Mouse (Mus musculus) ES-Bruce4 (cell line): ENCODE data around the gene Gjc1. TPM values are rescaled to one million over a fixed set of nuclear protein-coding genes. Genes with fewer than 3 reads are reported as not detected.

Experiments used
- H3K27ac ChIP-seq: 2 replicates; pipeline ENCODE4 v1.5.1; 2012; ENCODE audit warnings: low read length, inconsistent platforms; ENCODE audit not compliant: insufficient read depth
- H3K27me3 ChIP-seq: 2 replicates; pipeline ENCODE4 v1.6.1; 2012; ENCODE audit warnings: mild to moderate bottlenecking, low read length, inconsistent platforms; ENCODE audit not compliant: control insufficient read depth, poor library complexity, insufficient read depth, severe bottlenecking
- H3K36me3 ChIP-seq: 2 replicates; pipeline ENCODE4 v1.6.1; 2012; ENCODE audit warnings: inconsistent platforms, mild to moderate bottlenecking, low read length, moderate library complexity; ENCODE audit not compliant: control insufficient read depth, poor library complexity, insufficient read depth, severe bottlenecking
- H3K4me1 ChIP-seq: one replicate; pipeline ENCODE4 v1.8.1; 2011; ENCODE audit warnings: low read length; ENCODE audit not compliant: control insufficient read depth, insufficient read depth
- H3K4me3 ChIP-seq: 2 replicates; pipeline ENCODE4 v1.5.1; 2011; ENCODE audit warnings: low read depth, mild to moderate bottlenecking, low read length
- H3K9ac ChIP-seq: 2 replicates; pipeline ENCODE4 v1.6.1; 2012; ENCODE audit warnings: low read depth, mild to moderate bottlenecking, inconsistent platforms; ENCODE audit not compliant: poor library complexity, severe bottlenecking
- H3K9me3 ChIP-seq: replicated peaks from 2 replicates; pipeline ENCODE4 v1.6.1; 2012; ENCODE audit warnings: mild to moderate bottlenecking, low read length, inconsistent platforms; ENCODE audit not compliant: control insufficient read depth, poor library complexity, insufficient read depth, severe bottlenecking
- CTCF ChIP-seq: IDR thresholded peaks from one replicate; pipeline ENCODE4 v1.8.1; 2011; ENCODE audit warnings: low read depth, low read length
- EP300 ChIP-seq: IDR thresholded peaks from 2 replicates; pipeline ENCODE4 v1.6.1; 2011; ENCODE audit warnings: low read depth, low read length; ENCODE audit not compliant: insufficient read depth
- POLR2A ChIP-seq: IDR thresholded peaks from one replicate; pipeline ENCODE4 v1.8.1; 2011; ENCODE audit warnings: low read length; ENCODE audit not compliant: insufficient read depth
- polyA plus RNA-seq: library from polyadenylated mRNA; stranded (reverse); fragments of >200 nt; gene quantifications from 2 replicates; pipeline ENCODE4 v1.2.4, GENCODE M21; 2011; ENCODE audit warnings: low read depth; ENCODE audit not compliant: missing spikeins, insufficient read depth, insufficient read length

Gjc1 gene
- polyA plus RNA-seq, 1 experiment: 71.0 TPM

GRCm38 (mm10) chr11:102749712-102750111 is 69.8 kb downstream of the Gjc1 start:
- no peaks in the 10 kb centered on the region for H3K36me3 ChIP-seq
- no peaks in the 10 kb centered on the region for H3K27me3 ChIP-seq
- no peak for TF ChIP-seq CTCF
- TF ChIP-seq POLR2A: no peak
- no peak for TF ChIP-seq EP300
- H3K27ac ChIP-seq: no peak overlapping the region
- no peak overlapping the region for H3K4me3 ChIP-seq
- H3K9ac ChIP-seq: no peak overlapping the region
- H3K9me3 ChIP-seq: no peaks in the 10 kb centered on the region
- H3K4me1 ChIP-seq: no peaks in the 10 kb centered on the region

Other genes starting within 250 kb of the Gjc1 start
- 3.8 and 5.3 TPM in 2 replicates for gene Gm11627, start 240.2 kb downstream of the Gjc1 start, polyA plus RNA-seq
- 30.3 and 36.1 TPM in 2 replicates for gene Fzd2, start 215.3 kb downstream of the Gjc1 start, polyA plus RNA-seq
- gene Meioc, start 156.0 kb downstream of the Gjc1 start, polyA plus RNA-seq: 8.8 and 9.4 TPM in 2 replicates
- 53.9 and 62.0 TPM in 2 replicates for gene Ccdc43, start 121.9 kb downstream of the Gjc1 start, polyA plus RNA-seq
- 1.2 and 2.4 TPM in 2 replicates for gene Adam11, start 58.3 kb downstream of the Gjc1 start, polyA plus RNA-seq
- not detected in 2 replicates for gene Higd1b, start 16.1 kb upstream of the Gjc1 start, polyA plus RNA-seq
- 152 and 195 TPM in 2 replicates for gene Eftud2, start 61.3 kb upstream of the Gjc1 start, polyA plus RNA-seq
- gene Ccdc103, start 61.5 kb upstream of the Gjc1 start, polyA plus RNA-seq: 0.37 and 1.2 TPM in 2 replicates
- not detected in 2 replicates for gene Fam187a, start 65.5 kb upstream of the Gjc1 start, polyA plus RNA-seq
- not detected in 2 replicates for gene Gfap, start 81.2 kb upstream of the Gjc1 start, polyA plus RNA-seq
- gene Kif18b, start 105.4 kb upstream of the Gjc1 start, polyA plus RNA-seq: 72.3 and 75.4 TPM in 2 replicates
- gene C1ql1, start 127.0 kb upstream of the Gjc1 start, polyA plus RNA-seq: 4.8 and 5.9 TPM in 2 replicates
- 101 TPM in 2 replicates for gene Nmt1, start 208.5 kb upstream of the Gjc1 start, polyA plus RNA-seq
- 120 and 134 TPM in 2 replicates for gene Dcakd, start 208.6 kb upstream of the Gjc1 start, polyA plus RNA-seq